Mouse (Mus musculus): ENCODE results near the gene Asic3. TPM values are rescaled to one million over a fixed set of nuclear protein-coding genes. Genes with fewer than 3 reads are reported as not detected.

Gene Asic3
- not detected in 2 replicates for polyA plus RNA-seq (2016; fragmentation: Nextera tagmentation; extraction: Ambion mirVana)

DNA sequence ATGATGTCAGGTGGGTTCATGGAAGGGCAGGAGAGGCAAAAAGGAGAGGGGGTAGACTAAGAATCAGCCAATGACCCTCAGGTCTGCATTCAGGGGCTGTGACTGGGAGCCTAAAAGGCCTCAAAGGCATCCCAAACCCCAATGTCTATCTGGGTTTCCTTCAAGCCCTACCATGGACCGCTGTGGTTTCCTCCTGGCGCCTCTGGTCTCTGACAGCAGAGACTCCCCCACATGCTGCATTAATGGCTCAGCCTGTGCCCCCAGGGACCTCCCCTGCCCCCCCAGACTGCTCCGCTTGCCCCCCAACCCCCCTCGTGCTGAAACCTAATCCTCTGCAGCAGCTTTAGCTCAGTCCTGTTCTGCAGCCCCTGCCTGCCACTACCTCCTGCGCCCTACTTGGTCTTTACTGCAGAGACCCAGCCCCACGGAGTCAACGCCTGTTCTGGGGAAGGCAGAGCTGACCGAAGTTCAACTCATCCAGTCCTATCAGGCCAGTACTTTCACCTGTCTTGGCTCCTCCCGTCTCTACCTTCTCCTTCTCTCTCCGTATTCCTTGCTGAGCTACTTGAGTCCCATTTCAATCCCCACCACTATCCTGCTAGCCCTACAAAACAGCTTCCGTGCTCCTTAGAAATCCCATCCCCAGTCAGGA, at the start of gene Asic3:
Gene Asic3, plus strand, starts transcription at position 351 of the 652 bp plus-strand sequence.
- no peak within 1 kb of the TSS for H3K9ac ChIP-seq
- H3K27ac ChIP-seq, result no peak within 1 kb of the TSS
- peaks cover 42% of the 10 kb centered on the region for H3K27me3 ChIP-seq (replicated peaks)
- 36% methylated on average over 11 of the region's 11 CpGs for WGBS (ENCODE audit: insufficient replicate concordance)
- ATAC-seq, result no peak
- H3K36me3 ChIP-seq, result peaks cover 9% of the 10 kb centered on the region; the same call in 1 of the 2 replicates
- no peaks in the 10 kb centered on the region for H3K9me3 ChIP-seq (replicated peaks)
- H3K4me2 ChIP-seq, result no peak within 1 kb of the TSS
- H3K4me1 ChIP-seq, result peaks cover 10% of the 10 kb centered on the region; the same call in 1 of the 2 replicates
- no peak within 1 kb of the TSS for H3K4me3 ChIP-seq

DNA sequence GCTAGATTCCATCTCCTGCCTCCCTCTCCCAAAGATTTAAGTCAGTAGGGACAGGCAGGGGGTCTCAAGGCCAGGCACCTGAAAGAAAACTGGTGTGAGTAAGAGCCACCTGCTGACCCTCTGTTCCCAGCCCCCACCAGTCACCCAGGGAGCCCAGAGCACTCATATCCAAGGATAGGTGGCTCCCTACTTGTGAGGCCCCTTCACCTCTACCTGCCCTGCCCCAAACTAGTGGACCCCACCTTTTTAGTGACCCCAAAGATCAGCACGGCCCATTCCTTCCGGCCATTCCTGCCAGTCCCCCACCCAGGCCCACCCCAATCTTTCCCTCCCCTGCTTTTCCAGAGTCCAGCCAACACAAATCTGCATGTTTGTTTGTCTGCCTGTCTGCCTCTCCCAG, 49.7 kb upstream of the Asic3 start:
- no peaks in the 10 kb centered on the region for H3K9me3 ChIP-seq (replicated peaks)
- no peaks in the 10 kb centered on the region for H3K36me3 ChIP-seq
- peaks cover 76% of the 10 kb centered on the region for H3K27me3 ChIP-seq (replicated peaks)
- H3K27ac ChIP-seq, result no peak overlapping the region
- H3K4me3 ChIP-seq, result no peak overlapping the region
- H3K4me1 ChIP-seq, result peaks cover 12% of the 10 kb centered on the region; the same call in 1 of the 2 replicates
- H3K4me2 ChIP-seq, result no peak overlapping the region
- no peak overlapping the region for H3K9ac ChIP-seq
- 65% methylated on average over 2 of the region's 2 CpGs for WGBS (ENCODE audit: insufficient replicate concordance)
- no peak for ATAC-seq

DNA sequence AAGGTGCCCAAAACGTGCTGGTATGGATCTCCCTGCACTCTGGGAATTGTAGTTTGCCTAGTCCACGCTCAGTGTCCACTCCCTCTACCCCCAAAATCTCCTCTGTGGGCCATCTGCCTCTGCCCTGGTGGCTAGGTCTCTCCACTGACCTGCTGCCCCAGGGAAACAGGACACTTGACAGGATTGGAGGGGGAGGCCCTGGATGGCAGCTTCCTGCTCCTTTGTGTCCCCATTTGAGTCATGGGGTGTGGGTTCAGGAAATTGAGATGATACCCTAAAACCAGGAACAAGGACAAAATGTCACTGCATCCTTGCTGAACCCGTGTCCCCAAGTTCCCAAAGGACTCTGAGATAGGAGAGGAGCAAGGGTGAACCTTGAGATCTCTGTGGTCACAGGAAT, 49.1 kb upstream of the Asic3 start:
- ATAC-seq, result no peak
- H3K9me3 ChIP-seq (replicated peaks), result no peaks in the 10 kb centered on the region
- no peak overlapping the region for H3K4me2 ChIP-seq
- peaks cover 12% of the 10 kb centered on the region; the same call in 1 of the 2 replicates for H3K4me1 ChIP-seq
- no peak overlapping the region for H3K9ac ChIP-seq
- no peaks in the 10 kb centered on the region for H3K36me3 ChIP-seq
- peaks cover 74% of the 10 kb centered on the region for H3K27me3 ChIP-seq (replicated peaks)
- WGBS (ENCODE audit: insufficient replicate concordance), result 37% methylated on average over 3 of the region's 3 CpGs
- H3K27ac ChIP-seq, result no peak overlapping the region
- H3K4me3 ChIP-seq, result no peak overlapping the region

DNA sequence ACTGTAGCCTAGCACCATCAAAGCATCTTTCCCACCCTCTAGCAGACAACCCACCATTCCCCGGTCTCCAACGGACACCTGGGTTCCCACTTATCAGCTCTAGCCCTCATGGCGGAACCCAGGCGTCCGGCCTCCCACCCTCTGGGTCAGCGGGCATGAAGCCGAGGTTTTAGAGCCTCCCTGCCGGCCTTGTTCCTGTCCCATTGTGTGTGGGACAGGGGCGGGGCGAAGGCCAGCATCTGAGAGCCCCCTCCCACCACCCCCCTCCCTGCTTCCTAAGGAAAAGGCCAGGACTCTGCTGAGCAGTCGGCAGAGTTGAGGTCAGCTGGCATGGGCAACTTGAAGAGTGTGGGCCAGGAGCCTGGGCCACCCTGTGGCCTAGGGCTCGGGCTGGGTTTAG, 48.7 kb upstream of the Asic3 start, which contains the start of gene Nos3:
Gene Nos3, plus strand, starts transcription at position 303 of the 400 bp plus-strand sequence.
- H3K4me2 ChIP-seq, result peak within 1 kb of the TSS; percentile 1; the same call in 1 of the 2 replicates

DNA sequence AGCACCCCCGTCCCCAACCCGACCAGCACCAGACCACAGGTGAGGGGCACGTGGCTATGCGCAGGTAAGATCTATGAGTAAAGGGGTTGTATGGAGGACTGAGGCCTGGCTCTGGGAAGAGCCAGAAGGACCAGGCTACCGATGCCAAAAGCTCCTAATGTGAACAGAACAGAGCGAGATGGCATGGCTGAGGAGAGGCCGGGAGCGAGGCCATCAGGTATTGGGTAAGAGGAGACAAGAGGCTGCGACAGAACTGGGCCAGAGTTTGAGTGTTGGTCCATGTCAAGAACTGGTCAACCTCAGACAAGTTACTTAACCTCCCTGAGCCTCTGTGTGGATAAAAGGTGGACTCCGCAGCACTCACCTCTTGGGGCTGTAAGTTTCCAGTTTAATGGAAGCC, 48.2 kb upstream of the Asic3 start:
- Histone ChIP-seq H3K4me3 (peak overlapping the region; percentile 2; the same call in 1 of the 2 replicates), H3K4me1 (peaks cover 12% of the 10 kb centered on the region; the same call in 1 of the 2 replicates), H3K9me3 (replicated peaks) (no peaks in the 10 kb centered on the region), H3K36me3 (no peaks in the 10 kb centered on the region), H3K27me3 (replicated peaks) (peaks cover 75% of the 10 kb centered on the region), H3K4me2 (peak overlapping the region; percentile 1; the same call in 1 of the 2 replicates), H3K9ac (no peak overlapping the region), H3K27ac (no peak overlapping the region)
- no peak for ATAC-seq
- WGBS (ENCODE audit: insufficient replicate concordance), result 44% methylated on average over 10 of the region's 10 CpGs

More for the DNA sequence above, 48.7 kb upstream of the Asic3 start, which contains the start of gene Nos3:
- Histone ChIP-seq H3K27me3 (replicated peaks) (peaks cover 74% of the 10 kb centered on the region), H3K4me1 (peaks cover 12% of the 10 kb centered on the region; the same call in 1 of the 2 replicates), H3K9me3 (replicated peaks) (no peaks in the 10 kb centered on the region), H3K27ac (no peak within 1 kb of the TSS), H3K9ac (no peak within 1 kb of the TSS), H3K4me3 (peak within 1 kb of the TSS; percentile 2; the same call in 1 of the 2 replicates), H3K36me3 (no peaks in the 10 kb centered on the region)
- 30% methylated on average over 12 of the region's 12 CpGs for WGBS (ENCODE audit: insufficient replicate concordance)
- ATAC-seq, result no peak

DNA sequence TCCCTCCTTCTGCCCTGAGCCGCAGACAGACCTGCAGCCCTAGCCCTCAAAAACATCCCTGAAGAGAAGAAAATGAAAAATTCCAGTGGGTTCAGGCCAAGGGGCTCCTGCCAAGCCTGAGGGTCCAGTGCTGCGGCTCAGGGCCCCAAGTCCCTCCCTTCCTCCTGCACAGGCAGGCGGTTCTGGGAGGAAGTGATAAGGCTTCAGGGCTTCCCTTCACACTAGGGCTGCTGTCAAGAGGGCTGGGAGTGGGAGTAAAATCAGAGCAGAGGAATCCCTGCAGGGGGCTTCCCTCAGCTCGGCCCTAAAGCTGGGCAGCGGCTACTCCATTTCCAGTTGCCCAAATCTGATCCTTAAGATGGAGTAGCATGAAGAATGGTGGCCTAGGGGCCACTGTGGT, 47.7 kb upstream of the Asic3 start:
- 0 out of 2 replicates have a peak overlapping the region, but pooled peaks have one; percentile 1 for H3K4me2 ChIP-seq
- peak overlapping the region; percentile 2; the same call in 1 of the 2 replicates for H3K4me3 ChIP-seq
- 6% methylated on average over 5 of the region's 5 CpGs for WGBS (ENCODE audit: insufficient replicate concordance)
- no peak overlapping the region for H3K9ac ChIP-seq
- ATAC-seq, result no peak
- H3K4me1 ChIP-seq, result peaks cover 12% of the 10 kb centered on the region; the same call in 1 of the 2 replicates
- no peaks in the 10 kb centered on the region for H3K36me3 ChIP-seq
- H3K27ac ChIP-seq, result no peak overlapping the region
- peaks cover 75% of the 10 kb centered on the region for H3K27me3 ChIP-seq (replicated peaks)
- H3K9me3 ChIP-seq (replicated peaks), result no peaks in the 10 kb centered on the region

DNA sequence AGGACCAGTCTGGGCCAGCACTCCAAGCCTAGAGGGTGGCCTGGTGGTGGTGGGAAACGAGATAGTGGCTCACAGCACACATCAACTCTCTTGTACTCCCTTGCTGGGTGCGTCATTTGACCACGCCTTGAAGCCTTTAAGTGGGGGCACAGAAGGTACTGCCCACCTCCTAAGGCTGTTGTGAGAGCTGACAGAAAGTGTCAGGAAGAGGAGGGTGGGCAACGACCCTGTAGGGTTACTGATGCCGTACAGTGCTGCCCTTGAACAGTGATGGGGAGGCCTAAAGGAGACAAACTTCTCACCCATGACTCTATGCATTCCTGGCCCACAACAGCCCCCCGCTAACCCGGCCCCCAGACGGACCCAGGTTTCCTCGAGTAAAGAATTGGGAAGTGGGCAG, 46.8 kb upstream of the Asic3 start:
- Histone ChIP-seq H3K4me1 (peaks cover 12% of the 10 kb centered on the region; the same call in 1 of the 2 replicates), H3K9ac (no peak overlapping the region), H3K4me3 (no peak overlapping the region), H3K27ac (no peak overlapping the region), H3K27me3 (replicated peaks) (peaks cover 79% of the 10 kb centered on the region), H3K9me3 (replicated peaks) (no peaks in the 10 kb centered on the region), H3K4me2 (no peak overlapping the region), H3K36me3 (no peaks in the 10 kb centered on the region)
- WGBS (ENCODE audit: insufficient replicate concordance), result 58% methylated on average over 9 of the region's 9 CpGs
- no peak for ATAC-seq

DNA sequence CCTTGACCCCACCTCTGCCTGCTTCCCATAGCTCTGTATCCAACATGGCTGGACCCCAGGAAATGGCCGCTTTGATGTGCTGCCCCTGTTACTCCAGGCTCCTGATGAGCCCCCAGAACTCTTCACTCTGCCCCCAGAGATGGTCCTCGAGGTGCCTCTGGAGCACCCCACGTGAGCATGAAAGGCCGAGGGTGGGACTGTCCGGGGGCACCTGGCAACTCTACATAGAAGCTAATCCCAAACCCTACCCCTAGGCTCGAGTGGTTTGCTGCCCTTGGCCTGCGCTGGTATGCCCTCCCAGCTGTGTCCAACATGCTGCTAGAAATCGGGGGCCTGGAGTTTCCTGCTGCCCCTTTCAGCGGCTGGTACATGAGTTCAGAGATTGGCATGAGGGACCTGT, 43.4 kb upstream of the Asic3 start:
- H3K9me3 ChIP-seq (replicated peaks), result no peaks in the 10 kb centered on the region
- H3K36me3 ChIP-seq, result no peaks in the 10 kb centered on the region
- no peak overlapping the region for H3K4me2 ChIP-seq
- H3K4me1 ChIP-seq, result peaks cover 11% of the 10 kb centered on the region; the same call in 1 of the 2 replicates
- peaks cover 63% of the 10 kb centered on the region for H3K27me3 ChIP-seq (replicated peaks)
- 74% methylated on average over 9 of the region's 9 CpGs for WGBS (ENCODE audit: insufficient replicate concordance)
- no peak overlapping the region for H3K27ac ChIP-seq
- no peak overlapping the region for H3K9ac ChIP-seq
- no peak overlapping the region for H3K4me3 ChIP-seq
- ATAC-seq, result no peak

DNA sequence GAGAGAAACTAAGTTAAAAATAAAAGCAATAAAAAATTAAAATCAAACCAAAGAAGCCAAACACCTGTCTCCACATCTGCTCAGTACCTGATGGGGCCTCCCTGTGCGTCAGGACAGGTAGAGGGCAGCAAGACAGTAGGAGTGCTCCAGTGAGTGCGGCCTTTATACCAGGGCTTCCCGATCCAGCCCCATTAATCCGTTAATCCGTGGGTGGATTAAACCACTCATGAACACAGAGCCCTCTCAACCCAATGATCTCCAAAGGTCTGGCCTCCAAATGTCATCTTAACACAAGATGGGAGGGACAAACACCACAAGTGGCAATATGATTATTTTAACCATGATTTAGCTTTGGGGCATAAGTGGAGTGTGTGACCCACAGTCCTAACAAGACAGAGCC, 39.4 kb upstream of the Asic3 start:
- Histone ChIP-seq H3K4me3 (no peak overlapping the region), H3K9me3 (replicated peaks) (no peaks in the 10 kb centered on the region), H3K36me3 (no peaks in the 10 kb centered on the region), H3K9ac (no peak overlapping the region), H3K4me2 (no peak overlapping the region), H3K27me3 (replicated peaks) (peaks cover 50% of the 10 kb centered on the region; the same call in 1 of the 2 replicates), H3K4me1 (no peaks in the 10 kb centered on the region), H3K27ac (no peak overlapping the region)
- WGBS (ENCODE audit: insufficient replicate concordance), result 67% methylated on average over 5 of the region's 5 CpGs
- ATAC-seq, result no peak

DNA sequence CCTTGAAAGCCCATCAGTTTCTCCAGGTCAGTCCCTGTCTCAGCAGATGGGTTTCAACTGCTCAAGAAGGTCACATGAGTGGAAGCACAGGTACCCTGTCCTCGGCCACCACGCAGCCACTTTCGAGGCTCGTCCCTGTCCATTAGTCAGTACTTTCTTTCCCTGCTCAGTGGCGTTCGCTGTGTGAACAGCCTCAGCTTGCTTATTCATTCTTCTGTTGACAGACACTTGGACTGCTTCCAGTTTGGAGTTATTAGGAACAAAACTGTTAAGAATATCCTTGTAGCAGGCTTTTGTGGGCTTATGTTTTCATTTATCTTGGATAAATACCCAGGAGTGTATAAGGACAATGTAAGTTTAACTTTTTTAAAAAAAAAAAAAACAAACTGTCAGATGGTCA, 39.0 kb upstream of the Asic3 start:
- Histone ChIP-seq H3K4me3 (no peak overlapping the region), H3K27me3 (replicated peaks) (peaks cover 50% of the 10 kb centered on the region; the same call in 1 of the 2 replicates), H3K9me3 (replicated peaks) (no peaks in the 10 kb centered on the region), H3K4me1 (no peaks in the 10 kb centered on the region), H3K36me3 (no peaks in the 10 kb centered on the region), H3K9ac (no peak overlapping the region), H3K27ac (no peak overlapping the region), H3K4me2 (no peak overlapping the region)
- ATAC-seq, result no peak
- 64% methylated on average over 6 of the region's 6 CpGs for WGBS (ENCODE audit: insufficient replicate concordance)

DNA sequence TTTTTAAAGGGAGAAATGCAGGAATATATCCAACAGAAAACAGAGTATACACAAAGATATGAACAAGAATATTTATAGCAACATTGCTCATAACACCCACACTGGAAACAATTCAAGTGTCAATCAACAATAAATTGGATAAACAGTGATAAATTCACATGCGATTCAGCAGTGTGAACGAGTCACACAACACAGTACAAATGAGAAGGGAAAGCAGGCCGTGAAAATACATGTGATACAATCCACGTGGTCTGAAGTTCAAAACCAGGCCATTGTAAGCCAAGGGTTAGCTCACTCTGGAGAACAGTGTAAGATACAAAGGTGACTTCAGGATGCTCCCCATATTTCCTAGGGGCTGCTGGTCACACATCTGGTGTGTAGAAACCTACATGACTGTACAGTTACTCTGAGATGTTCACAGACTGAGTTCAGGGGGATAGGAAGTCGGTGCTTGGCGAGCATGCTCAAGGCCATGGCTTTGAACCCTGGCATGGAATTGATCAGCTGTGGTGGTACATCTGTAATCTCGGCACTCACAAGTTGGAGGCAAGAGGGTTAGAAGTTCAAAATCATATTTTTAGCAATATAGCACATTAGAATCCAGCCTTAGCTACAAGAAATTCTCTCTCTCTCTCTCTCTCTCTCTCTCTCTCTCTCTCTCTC, 38.4 kb upstream of the Asic3 start:
- no peaks in the 10 kb centered on the region for H3K4me1 ChIP-seq
- ATAC-seq, result no peak
- H3K4me2 ChIP-seq, result no peak overlapping the region
- WGBS (ENCODE audit: insufficient replicate concordance), result 58% methylated on average over 7 of the region's 7 CpGs
- H3K9ac ChIP-seq, result no peak overlapping the region
- no peak overlapping the region for H3K27ac ChIP-seq
- no peaks in the 10 kb centered on the region for H3K9me3 ChIP-seq (replicated peaks)
- H3K4me3 ChIP-seq, result no peak overlapping the region
- no peaks in the 10 kb centered on the region for H3K36me3 ChIP-seq
- H3K27me3 ChIP-seq (replicated peaks), result peaks cover 52% of the 10 kb centered on the region

DNA sequence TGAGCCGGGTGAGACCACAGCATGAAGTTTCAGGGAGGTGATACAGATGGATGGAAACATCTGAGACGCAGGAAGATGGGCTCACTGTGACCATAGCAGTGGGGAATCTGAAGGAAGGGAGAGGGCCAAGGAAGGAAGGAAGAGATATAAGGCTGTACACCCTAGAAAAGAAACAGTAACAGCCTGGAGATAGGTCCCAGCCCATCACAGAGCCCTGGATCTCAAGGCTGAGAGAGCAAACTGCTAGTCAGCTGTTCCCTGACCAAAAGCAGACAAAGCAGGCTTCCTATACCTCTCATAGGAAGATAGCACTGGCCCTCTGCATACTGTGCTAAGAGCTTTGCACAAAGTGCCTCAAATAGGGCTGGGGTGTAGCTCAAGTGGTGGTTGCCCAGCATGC, 34.5 kb upstream of the Asic3 start:
- Histone ChIP-seq H3K4me3 (no peak overlapping the region), H3K36me3 (no peaks in the 10 kb centered on the region), H3K27me3 (replicated peaks) (peaks cover 58% of the 10 kb centered on the region), H3K9ac (no peak overlapping the region), H3K9me3 (replicated peaks) (no peaks in the 10 kb centered on the region), H3K4me1 (peaks cover 12% of the 10 kb centered on the region), H3K27ac (no peak overlapping the region), H3K4me2 (no peak overlapping the region)
- no peak for ATAC-seq
- 55% methylated on average over 2 of the region's 2 CpGs for WGBS (ENCODE audit: insufficient replicate concordance)

Data from liver, embryonic 12.5 days (tissue).